Mouse (Mus musculus): ENCODE measurements around the gene Apold1.
A peak's percentile ranks its signal among the peaks of the same experiment; 100 is the strongest.

Gene Apold1

DNA sequence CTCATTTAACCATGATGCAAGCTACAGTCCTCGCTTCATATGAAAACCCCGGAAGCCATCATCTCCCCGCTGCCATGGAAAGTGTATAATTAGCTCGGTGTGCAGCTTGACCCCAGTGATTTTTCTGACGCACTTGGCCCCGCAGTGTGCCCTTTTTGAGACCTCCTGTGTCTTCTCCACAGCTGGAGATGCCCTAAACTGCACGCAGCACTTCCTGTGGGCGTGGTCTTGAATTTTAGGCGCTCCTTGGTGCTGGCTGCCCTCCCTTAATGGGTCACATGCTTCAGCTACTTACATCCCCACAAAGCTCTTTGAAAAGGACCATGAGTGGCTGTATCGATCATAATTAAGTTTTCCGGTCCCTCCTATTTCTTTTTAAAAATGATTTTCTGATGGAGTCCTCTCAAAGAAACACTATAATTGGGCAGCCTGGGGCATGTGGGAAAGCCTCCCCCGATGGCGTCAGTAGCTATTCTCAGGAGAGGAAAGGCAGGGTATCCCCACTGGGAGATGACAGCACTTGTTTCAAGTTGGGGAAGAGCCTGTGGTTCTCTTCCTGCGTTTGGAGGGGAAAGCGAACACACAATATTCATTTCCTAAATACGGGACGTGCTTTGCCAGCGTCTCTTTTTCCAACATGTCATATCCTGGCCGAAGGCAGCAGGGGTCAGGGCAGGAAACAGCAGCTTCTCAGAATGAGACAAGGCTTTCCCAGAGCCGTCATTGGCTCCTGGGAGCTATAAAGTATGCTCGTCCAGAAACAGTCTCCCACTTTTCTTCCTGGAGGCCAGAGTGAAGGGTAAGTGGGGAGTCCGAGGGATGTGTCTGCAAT, at the start of gene Apold1:
Gene Apold1 (plus strand): TSS at position 488 of the 832 bp plus-strand sequence.
- peak; percentile 45 to 54 for DNase-seq

DNA sequence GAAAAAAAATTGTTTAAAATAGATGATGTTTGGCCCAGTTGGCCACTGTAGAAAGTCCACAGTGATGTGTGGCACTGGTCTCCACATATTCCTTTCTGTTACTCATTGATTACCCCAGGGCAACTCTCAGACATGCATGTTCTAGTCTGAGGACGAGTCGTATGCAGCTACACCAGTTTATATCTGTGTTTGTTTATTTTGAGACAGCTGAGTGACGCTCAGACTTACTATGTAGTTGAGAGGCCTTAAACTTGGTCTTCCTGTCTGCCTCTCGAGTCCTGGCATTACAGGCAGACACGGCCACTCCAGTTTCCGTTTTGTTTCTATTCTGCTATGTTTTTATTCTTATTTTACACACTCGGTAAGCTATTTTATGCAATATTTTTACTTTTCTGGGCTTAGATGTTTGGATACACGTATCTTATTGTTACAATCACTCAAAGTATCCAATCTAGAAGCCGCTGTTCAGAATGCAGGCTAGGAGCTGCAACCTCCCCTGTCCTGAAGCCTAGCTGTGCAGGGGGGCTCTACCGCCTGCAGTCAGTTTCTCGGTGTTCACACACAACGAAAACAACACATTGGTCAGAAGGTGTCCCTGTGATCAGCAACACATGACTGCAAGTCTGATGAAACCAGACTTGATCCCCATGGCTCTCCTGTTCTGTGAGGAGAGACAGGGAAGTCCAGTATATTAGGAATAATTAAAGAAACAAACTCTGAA, 48.9 kb upstream of the Apold1 start:
- DNase-seq = no peak

DNA sequence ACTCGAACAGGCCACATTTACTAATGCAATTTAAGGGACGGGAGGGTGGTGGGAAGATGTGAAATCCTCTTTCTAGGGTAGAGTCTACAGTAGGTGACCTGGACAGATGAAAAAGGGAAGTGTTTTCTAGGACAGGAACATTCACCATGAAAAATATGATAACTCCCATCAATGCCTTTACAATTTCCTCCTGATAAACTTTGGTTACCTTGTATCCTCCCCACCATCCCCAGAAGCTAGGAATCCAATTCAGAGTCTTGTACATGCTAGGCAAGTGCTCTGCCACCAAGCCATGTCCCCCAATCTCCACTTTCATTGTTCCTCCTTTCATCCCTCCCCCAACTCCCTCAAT, 48.3 kb upstream of the Apold1 start:
- no peak for DNase-seq

DNA sequence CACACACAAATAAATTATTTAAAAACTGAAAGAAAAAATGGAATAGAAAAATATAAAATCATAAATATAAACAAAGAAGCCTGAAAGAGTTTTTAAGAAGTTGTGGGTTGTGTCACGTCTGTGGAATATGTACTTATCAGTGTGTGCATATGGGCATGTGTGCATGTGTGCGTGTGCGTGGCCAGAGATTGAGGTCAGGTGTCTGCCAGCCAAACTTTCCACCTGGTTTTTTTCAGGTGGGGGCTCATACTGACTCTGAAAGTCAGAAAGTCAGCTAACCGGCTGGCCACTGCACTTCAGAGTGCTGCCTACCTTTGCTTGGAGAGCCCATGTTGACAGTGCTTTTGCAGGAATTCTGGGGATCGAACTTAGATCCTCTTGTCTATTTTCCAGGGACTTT, 47.2 kb upstream of the Apold1 start:
- DNase-seq = no peak

DNA sequence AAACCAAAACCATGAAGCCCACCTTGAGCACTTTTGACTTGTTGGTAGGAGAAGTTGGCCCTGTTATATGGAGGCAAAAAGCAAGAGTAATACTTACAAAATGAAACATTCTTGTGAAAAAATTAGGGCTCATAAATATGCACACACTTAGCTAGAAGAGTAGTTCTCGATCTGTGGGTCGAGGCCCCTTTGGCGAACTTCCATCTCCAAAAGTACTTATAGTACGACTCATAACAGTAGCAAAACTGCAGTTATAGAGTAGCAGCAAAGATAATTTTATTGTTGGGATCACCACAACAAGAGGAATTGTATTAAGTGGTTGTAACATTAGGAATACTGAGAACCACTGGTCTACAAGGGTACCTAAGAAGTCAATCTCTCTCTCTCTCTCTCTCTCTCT, 41.7 kb upstream of the Apold1 start:
- no peak for DNase-seq

DNA sequence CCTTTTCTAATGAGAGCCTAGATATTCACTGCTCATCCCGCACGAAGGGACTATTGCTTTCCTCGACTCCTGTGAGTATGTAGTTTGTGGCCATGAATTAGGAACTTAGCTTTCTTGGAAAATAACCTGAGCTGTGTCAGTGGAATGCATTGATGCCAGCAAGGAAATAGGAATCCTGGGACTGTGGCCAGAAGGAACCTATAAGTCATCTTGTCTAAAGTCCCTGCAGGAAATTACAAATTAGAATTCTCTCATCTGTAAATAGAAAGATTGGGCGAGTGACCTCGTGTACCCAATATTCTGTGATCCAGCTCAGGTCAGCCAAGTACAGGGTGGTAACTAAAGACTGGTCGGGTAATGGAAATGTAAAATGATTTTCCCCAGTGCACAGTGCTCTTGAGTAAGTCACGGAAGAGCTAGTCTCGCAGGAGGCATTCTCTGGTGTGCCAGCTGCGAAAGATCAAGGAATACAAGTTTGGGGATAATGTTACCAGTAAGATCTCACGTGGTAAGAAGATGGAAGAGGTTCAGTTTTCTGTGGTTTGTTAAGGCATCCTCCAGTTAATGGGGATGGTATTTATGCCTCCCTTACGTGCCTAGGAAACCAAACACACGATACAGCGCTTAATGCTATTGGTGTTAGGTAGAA, 37.6 kb upstream of the Apold1 start:
- DNase-seq = no peak

DNA sequence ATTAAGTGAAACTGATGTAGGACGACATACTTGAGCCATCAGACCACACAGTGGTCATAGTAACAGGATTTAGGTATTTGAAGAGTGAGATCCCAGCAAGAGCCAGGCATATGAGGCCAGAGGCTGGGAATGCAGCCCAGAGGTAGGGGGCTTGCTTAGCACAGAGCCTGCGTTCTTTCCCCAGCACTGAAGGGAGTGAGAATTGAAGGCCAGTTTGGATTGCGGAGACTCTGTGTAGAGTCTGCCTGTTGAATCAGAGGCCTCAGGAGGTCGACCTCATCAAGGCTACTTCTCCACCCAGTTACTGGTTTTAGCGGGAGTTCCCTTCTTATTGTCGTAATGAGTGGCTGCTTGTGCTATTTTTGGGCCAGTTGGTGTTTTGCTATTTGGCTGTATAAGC, 35.5 kb upstream of the Apold1 start:
- no peak for DNase-seq

DNA sequence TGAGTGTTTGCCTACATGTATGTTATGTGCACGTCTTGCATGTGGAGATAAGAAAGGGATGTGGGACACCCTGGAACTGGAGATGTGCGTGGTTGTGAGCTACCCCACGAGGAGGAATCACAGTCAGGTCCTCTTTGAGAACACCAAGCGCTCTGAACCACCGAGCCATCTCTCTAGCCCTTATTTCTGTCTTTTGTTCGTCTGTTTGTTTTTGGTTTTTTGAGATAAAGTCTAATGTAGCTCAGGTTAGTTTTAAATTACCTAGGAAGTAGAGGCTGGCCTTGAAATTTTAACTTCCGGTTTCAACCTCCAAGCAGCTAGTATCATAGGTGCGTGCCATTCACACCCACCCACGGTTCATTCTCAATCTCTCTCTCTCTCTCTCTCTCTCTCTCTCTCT, 34.7 kb upstream of the Apold1 start:
- DNase-seq = no peak

DNA sequence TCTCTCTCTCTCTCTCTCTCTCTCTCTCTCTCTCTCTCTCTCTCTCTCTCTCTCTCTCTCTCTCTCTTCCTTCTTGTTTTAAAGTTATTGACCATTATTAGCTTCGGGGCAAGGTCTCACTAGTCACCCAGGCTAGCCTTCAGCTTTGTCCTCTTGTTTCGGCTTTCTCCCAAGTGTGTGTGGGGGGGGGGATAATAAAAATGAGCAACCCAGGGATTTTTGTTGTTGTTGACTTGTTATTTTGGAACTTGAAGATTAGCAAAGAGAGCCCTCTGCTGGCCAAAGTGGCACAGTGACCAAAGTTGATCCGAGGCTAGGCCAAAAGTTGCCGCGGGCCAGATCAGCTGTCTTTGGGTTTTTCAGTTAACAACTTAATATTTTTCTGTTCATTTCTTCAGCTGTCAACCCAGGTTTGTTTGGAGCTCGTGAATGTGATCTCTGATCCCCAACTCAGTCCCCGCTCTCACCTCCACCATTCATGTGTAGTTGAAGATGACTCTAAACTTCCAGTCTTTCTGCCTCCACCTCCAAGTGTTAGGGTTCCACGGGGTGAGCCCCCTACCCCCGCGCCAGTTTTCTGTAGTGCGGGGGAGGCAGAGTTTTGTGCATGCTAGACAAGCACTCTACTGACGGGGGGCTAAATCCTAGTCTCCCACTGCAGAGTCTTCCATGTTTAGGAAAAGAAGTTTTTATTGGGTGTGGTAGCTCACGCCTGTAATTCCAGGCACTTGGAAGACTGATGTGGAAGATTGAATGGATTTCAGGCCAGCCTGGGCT, 34.0 kb upstream of the Apold1 start:
- peak; percentile 61 to 84 for DNase-seq

DNA sequence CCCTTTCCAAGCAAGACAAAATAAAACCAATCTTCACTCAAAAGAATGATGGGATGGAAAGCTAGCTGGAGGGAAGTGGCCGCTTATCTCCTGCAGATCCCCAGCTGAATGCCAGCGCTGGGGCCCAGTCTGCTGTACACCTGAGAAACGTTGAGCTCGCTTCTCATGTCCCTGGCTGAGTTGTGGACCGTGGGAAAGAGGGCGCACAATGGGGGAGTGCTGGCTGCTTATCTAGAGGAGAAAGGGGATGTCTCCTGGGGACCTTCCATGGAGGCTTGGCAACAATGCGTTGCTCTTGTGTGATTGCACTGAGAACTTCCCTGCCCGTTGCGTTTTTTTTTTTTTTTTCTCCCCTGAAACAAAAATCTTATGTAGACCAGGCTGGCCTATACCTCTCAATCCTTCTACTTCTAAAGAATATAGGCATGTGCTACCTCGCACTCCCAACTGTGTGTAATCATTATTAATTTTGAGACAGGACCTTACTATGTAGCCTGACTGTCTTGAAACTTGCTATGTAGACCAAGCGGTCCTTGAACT, 32.9 kb upstream of the Apold1 start:
- no peak for DNase-seq

DNA sequence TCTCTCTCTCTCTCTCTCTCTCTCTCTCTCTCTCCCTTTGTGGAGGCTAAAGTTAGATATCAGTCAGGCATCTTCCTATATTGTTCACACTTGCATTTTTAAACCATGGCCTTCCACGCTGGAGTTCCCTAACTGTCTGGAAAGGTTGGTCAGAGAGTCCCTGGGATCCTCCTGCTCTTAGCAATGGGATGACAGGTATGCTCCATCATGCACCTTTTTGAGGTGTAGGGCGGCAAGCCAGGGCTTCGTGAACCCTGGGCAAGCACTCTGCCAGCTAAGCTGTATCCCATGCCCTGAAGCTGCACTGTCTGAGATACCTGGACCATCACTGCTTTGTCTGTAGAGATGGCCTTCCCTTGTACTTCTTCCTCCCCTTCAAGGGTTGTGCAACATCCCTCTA, 32.3 kb upstream of the Apold1 start:
- no peak for DNase-seq

DNA sequence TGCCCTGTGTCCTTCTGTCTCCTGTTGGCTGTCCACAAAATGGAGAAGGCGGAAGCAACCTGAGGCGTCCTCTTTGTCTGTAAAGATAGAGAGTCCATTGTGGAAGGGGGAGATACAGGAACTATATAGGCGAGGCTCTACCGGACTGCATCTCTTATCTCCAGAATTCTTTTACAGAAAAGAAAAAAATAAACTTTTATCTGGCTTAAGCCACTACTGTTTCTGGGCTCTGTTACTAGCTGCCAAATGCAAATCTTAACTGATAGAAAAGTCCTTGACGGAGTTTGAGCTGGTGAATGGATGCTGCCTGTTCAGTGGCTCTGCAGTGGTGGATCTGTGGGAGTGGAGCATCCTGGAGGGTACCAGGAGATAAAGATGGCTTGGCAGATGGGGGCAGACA, 30.2 kb upstream of the Apold1 start:
- DNase-seq = no peak

DNA sequence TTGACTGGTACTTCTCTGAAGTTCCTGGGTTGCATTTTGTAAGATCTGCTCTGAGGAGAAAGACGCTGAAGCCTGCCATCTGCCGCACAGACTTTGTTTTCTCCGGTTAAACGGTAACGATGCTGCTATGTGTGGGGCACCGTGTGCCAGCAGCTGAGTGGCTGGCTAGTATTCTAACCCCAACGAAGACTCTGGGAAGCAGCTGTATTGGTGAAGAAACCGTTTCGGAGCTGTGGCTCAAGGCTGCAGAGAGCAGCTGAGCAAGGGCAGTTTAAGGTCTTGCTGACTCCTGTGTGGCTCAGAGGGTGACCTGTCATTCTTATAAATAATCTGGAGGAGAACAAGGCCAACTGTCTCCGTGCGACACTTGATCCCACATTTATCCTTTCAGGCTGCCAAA, 27.5 kb upstream of the Apold1 start:
- peak; percentile 71 to 73 for DNase-seq

DNA sequence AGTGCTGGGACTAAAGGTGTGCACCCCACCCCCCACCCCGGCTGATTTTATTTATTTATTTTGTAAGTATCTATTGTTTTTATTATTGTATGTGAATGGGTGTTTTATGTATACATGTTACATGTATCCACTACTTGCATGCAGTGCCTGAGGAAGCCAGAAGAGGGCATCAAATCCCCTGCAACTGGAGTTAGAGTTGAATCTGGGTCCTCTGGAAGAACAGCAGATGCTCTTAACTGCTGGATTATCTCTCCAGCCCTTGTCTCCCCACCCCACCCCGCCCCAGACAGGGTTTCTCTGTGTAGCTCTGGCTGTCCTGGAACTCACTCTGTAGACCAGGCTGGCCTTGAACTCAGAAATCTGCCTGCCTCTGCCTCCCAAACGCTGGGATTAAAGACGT, 25.1 kb upstream of the Apold1 start:
- no peak for DNase-seq

DNA sequence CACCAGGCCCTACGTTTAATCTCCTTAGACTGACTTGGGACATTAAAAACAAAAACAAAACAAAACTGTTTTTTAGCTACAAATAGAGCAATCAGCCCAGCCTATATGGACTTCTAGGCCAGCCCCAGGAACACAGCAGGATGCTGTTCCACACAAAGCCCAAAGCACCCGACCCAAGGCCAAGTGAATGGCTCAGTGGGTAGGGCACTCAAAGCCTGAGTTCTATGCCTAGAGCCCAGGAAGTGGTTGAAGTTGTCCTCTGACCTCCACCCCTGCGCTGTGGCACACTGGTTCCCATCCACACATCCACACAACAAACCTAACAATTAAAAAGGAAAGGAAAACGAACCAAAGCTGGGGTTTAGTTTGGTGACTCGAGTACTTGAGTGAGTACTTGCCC, 20.2 kb upstream of the Apold1 start:
- DNase-seq = no peak

DNA sequence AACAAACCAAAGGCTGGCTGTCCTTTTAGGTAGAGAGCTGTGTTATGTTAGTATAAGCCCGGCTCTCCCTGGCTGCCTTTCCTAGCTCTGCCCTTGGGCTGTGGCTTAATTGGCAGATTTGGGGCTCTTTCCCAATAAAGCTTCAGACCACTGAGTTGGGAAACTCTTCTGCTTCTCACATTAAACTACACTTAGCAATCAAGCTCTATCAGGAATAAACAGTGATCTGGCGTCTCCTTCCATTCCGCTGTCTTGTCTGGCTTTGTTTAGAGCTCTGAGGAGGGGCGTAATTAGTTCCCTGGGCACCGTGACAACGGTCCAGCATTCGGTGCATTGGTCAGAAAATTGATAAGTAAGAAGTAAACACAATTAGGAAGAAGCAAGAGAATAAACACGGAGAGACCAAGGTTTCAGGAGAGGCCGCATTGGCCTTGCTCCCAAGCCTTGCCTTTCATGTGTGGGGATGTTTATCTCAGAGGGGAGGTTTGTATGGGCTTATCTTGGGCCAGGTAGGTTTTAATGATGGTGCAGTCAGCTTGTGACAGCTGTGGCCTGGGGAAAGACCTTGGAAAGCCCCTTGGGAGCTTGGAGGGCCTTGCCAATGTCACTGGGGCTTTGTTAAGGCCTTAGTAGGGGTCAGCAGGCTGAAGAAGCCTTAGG, 19.5 kb upstream of the Apold1 start:
- DNase-seq = no peak

DNA sequence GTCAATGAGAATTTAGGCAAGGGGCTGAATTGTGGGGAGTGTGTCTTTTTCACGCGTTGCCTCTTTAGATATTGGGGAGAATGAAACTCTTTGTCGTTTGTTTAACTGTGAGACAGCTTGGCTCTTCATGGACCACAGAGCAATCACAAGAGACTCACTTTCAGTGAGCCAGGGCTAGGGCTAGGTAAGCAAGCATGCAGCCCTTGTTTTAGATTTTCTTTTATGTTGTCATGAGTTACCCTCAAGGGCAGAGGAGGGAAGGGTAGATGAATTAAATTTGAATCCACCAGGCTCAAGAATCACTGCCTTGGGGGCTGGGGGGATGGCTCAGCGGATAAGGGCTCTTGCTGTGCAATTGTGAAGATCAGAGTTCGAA, 19.0 kb upstream of the Apold1 start:
- DNase-seq = no peak

DNA sequence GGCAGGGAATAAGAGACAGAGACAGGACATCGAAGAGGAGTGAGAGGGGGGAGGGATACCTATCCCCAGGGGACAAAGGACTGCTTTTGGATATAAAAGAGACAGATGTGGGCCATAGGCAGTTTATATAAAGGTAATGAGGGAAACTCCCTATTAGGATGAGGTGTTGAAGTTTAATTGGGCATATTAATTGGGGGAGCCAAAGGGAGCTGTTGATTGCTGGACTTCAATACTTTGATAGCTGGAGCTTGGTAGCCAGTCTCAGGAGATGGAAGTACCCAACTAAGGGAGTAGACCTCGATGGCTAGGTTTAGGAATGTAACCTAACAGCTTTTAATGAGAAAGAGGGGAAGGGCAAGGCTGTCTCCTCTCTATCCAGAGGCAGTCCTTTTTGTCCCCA, 17.6 kb upstream of the Apold1 start:
- DNase-seq = no peak

DNA sequence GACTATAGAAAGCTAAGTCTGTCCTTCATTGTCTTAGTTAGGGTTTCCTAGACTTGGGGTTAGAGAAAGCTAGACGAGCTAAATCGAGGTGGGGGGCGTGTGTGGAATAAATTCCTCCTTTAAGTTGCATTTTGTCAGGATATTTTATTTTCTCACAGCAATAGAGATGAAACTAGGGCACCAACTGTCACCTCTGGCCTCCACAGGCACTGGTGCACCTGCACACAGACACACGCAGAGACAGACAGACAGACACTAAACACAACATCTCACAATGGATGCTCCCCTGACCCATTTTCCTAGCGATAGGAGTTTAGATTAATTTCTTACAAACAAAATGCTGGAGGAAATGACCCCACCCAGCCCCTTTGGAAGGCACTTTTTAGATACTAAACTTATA, 14.8 kb upstream of the Apold1 start:
- no peak for DNase-seq

DNA sequence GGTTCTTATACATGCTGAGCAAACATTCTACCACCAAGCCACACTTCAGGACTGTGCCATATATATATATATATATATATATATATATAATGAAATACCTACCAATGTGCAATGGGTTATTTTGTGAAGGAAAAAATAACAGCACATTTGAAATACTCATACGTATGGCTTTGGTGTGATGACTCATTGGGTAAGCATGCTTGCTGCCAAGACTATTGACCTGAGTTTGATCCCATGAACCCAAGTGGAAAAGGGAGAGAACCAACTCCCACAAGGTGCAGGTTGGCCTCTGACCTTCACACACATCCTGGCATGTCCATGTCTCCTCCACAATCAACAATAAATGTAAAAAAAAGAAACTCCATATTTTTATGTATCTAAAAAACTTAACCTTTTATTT, 13.2 kb upstream of the Apold1 start:
- DNase-seq = no peak

DNA sequence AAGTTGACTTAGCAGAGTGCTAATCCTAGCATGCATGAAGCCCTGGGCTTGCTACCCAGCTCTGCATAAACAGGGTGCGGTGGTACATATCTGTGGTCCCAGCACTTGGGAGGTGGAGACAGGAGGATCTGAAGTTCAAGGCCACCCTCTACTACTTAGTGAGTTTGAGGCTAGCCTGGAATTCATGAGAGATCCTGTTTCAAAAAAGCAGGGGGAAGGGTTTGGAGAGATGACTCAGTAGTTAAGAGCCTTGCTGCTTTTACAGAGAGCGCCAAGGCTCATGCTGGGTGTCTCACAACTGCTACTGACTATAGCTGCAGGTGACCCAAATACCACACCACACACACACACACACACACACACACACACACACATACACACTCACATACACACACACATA, 12.0 kb upstream of the Apold1 start:
- DNase-seq = no peak

DNA sequence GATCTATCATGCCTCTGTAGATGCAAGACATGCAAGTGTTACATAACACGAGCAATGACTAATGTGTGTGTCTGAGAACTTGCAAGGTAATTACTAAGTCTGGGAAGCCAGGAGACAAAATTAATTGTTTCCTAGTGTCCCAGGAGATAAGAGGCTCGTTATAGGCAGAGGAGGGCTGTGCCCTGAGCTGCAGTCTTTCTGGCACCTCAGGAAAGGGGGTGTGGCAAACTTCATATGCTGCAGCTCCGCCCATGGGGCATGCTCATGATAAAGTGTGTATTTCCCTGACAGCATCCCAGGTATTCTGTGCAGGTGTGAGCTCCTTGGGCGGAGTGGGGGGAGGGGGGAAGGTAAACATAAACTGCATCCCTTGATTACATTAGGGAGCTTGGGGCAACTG, 9.4 kb upstream of the Apold1 start:
- no peak for DNase-seq

DNA sequence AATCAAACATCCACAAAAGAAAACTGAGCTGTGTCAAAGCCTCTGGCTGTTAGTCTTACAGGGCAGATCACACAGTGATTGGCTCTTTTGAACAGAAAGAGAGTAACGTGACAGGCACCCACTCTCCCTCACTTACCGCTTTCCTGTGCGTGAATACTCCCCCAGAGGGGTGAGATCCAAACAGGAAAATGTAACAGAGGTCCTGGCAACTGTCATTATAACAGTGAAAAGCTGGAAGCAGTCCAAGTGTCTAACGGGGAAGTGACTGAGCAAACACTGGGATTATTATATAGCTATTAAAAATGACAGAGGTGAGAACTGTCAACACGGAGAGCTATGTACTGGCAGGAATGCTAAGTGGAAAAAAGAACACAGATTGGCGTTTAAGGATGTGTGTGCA, 4.9 kb upstream of the Apold1 start:
- DNase-seq = no peak

All from kidney, adult 8-10 months (tissue).